Mouse (Mus musculus): ENCODE data around the gene Ino80b.

Gene Ino80b

DNA sequence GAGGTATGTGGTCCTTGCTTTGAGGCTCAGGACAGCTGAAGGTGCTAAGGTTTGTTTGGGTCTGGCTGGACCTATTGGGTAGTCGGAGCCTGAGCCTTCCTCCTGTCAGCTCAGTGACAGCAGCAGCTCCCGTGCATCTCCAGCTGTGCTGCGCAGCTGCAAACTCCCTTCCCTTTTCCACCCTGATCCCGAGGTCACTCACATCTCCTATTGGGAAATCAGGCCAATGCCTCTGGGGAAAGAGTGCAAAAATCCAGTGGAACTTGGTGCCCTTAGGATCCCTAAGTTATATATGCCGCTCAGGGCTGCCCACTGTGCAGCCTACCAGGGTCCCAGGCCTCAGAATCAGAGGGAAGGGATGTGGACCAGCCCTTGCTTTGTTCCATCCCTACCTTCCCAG is 41.7 kb downstream of the Ino80b start:
- no peak for DNase-seq

DNA sequence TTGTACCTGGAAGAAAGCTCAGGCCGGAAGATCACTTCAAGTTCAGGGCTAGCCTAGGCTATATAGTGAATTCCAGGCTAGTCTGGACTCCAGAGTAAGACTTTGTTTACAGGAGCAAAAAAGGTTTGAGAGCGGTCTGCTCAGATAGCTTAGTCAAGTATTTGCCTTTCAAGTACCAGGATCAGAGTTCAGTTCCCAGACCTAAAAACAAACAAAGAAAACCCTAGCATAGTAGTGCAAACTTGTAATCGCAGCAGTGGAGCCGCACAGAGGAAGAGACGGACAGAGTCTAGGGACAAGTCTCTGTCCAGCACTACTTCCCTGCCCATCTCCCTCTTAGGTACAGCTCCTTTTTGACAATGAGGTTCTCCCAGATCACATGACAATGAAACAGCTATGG is 45.0 kb downstream of the Ino80b start:
- DNase-seq: no peak

DNA sequence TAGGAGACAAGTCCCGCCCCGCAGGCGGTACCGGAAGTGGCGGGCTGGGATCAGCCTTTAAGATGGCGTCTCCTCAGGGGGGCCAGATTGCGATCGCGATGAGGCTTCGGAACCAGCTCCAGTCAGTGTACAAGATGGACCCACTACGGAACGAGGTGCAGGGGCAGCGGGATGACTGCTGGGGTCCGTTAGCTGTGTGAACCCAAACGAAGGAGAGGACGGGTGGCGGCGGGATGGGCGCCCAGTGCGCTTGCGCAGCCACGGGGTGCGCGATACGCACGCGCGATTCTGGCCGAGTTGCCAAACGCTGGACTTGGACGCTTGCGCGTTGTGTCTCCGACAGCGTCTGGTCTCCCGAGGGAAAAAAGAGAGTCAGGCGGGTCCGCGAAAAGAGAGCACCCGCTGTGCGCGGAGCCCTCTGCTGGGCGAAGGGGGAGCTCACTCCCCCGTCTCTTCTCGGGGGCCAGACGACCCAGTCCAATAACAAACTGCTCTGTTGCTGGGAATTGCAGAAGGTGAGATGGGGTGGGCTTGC is 46.8 kb downstream of the Ino80b start:
- peak; percentile 98 to 100 for DNase-seq

DNA sequence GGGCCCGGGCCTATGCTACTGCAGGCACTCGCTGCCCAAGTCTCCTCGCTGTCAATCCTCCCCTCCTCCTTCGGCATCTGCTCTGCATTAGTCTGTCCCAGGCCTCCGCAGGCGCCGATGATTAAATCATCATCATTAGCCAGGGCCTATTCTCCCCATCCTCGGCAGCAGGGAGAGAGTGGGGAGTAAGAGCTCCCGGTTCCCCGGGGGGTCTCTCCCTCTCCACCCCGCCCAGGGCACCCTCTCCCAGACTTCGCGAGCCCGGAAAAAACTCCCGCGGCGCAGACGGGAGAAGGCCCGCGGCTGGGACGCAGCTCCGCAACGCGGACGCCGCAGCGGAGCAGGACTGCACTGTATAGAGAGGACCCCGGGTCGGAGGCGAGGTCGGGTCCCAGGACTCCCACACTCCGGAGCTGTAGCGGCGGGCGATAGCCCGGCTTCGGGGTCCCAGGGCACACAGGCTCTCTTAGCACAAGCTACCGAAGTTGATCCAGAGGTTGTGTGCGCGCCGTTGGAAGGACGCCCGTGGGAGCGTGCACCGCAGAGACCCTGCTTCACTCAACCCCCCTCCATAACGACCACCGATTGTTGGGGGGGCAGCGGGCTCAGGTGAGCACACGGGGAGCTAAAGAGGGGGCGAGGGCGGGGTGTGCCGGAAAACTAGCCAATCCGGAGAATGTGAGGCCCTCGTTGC is 47.5 kb downstream of the Ino80b start, which contains the start of gene Pcgf1:
Gene Pcgf1, plus strand, starts transcription at position 240 of the 694 bp plus-strand sequence.
- DNase-seq: no peak

DNA sequence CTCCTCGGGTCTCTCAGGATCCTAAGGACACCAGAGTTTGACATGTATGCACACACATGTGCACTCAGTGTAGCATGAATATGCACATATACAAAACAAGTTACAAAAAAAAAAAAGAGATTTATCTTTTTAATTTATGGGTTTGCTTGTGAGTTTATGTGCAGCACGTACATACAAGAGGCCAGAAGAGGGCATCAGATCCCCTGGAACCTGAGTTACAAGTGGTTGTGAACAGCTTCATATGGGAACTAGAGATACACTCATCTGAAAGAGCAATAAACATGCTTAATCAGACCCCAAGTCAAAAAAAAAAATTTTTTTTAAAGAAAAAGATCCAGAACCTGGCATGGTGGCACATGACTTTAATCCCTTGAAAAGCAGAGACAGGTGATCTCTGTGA is 50.3 kb downstream of the Ino80b start:
- DNase-seq: no peak

Data from spleen, adult 18-20 months (tissue).